In the genomic region with DNA sequence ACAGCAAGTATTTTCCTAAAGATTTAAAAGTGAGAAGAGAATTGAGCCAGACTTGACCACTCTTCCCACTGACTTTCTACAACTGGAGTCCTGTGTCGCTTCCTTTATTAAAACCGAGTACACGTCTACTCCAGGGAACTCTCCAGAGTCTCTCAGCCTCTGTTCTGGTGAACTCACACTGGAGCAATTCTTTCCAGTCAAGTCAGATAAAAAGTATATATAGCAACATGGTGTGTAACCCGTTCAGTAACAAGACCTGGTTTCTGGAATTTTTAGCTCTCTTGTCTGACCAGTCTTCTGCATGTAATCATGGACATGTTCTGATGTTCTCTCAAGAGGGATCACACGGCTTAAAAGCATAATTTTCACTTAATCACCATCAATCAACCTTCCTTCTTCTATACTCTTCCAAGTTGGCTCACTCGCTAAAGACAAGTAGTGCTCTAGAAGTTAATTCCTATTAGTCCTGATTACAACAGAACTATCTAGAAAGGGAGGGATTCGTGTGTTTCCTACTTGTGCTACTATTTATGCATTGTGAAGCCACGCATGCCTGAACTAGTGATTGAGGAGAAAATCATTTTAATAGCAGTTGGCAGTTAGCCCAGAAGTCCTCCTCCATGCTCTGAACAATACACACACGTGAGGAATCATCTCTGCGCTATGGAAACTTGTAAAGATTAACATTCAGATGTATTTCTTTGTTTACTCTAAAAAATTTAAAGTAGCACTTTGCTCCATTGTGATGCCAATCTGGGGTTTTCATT, we compare ENCODE assay signal across 15 mouse cellular contexts.
A peak's percentile ranks its signal among the peaks of the same experiment; 100 is the strongest.
DNase-seq lines count a peak whose midpoint lies in the region; ATAC-seq and TF ChIP-seq lines count a peak whose summit lies in the region.
"Had no signal": no experiment of that assay in that cellular context is flagged by ENCODE, and none has a peak within 500 bp of the region (broad histone marks: within the 10 kb centered on the region; RNA-seq: fewer than 3 reads in every experiment).

No protein-coding gene starts in this region.

- no peak overlapping the region for H3K9ac ChIP-seq in forebrain, embryonic 14.5 days (ENCODE audit: low read length)
- no peak overlapping the region for H3K9ac ChIP-seq in forebrain, embryonic 12.5 days
- H3K9ac ChIP-seq in hindbrain, postnatal 0 days (replicated peaks; ENCODE audit: low read length), result no peak overlapping the region
- H3K9ac ChIP-seq in hindbrain, embryonic 11.5 days (ENCODE audit: low read depth, low read length), result no peak overlapping the region
- H3K9ac ChIP-seq: liver, embryonic 13.5 days; midbrain, embryonic 12.5 days had no signal

- 54% methylated on average over 10 of the region's 10 CpGs for WGBS in forebrain, embryonic 14.5 days
- 69% methylated on average over 10 of the region's 10 CpGs for WGBS in forebrain, embryonic 12.5 days
- WGBS in hindbrain, postnatal 0 days, result 59% methylated on average over 10 of the region's 10 CpGs
- whole genome bisulfite sequencing in hindbrain, embryonic 11.5 days, result 79% methylated on average over 10 of the region's 10 CpGs

- no peaks in the 10 kb centered on the region for H3K36me3 ChIP-seq in forebrain, embryonic 14.5 days (ENCODE audit: control insufficient read depth, insufficient read depth, low read length)
- no peaks in the 10 kb centered on the region for H3K36me3 ChIP-seq in forebrain, embryonic 12.5 days (replicated peaks)
- H3K36me3 ChIP-seq in hindbrain, postnatal 0 days (ENCODE audit: insufficient read depth, low read length), result no peaks in the 10 kb centered on the region
- H3K36me3 ChIP-seq in hindbrain, embryonic 11.5 days (ENCODE audit: control insufficient read depth, insufficient read depth, low read length), result no peaks in the 10 kb centered on the region
- H3K36me3 ChIP-seq: liver, embryonic 13.5 days; midbrain, embryonic 12.5 days had no signal

- H3K9me3 ChIP-seq in forebrain, embryonic 14.5 days (replicated peaks; ENCODE audit: control insufficient read depth, low read length), result no peaks in the 10 kb centered on the region
- H3K9me3 ChIP-seq in forebrain, embryonic 12.5 days, result no peaks in the 10 kb centered on the region
- no peaks in the 10 kb centered on the region for H3K9me3 ChIP-seq in hindbrain, postnatal 0 days (ENCODE audit: low read length)
- no peaks in the 10 kb centered on the region for H3K9me3 ChIP-seq in hindbrain, embryonic 11.5 days (ENCODE audit: control insufficient read depth, low read length)
- H3K9me3 ChIP-seq: liver, embryonic 13.5 days; midbrain, embryonic 12.5 days had no signal

- DNase-seq in forebrain, embryonic 14.5 days (ENCODE audit: low spot score), result peak; percentile 75
- peak; percentile 20 for DNase-seq in hindbrain, postnatal 0 days (ENCODE audit: low spot score)
- no peak for DNase-seq in hindbrain, embryonic 11.5 days (ENCODE audit: low spot score)
- DNase-seq in urinary bladder, postnatal 14 days (ENCODE audit: low spot score), result peak; percentile 4
- no peak for DNase-seq in urinary bladder, postnatal 4 days (ENCODE audit: low spot score in 2 of 2)
- DNase-seq: cerebellum, adult 9-10 months; kidney, adult 8-10 months; kidney, postnatal 36 days; left cerebral cortex, postnatal 4 days; liver, embryonic 13.5 days; lung, postnatal 4 days; thymus, postnatal 14 days had no signal

- TF ChIP-seq CTCF in hindbrain, postnatal 0 days (IDR thresholded peaks at IDR 0.05; ENCODE audit: low read depth), result no peak

- H3K27me3 ChIP-seq in forebrain, embryonic 14.5 days (replicated peaks; ENCODE audit: control insufficient read depth, insufficient read depth, low read length), result no peaks in the 10 kb centered on the region
- no peaks in the 10 kb centered on the region for H3K27me3 ChIP-seq in forebrain, embryonic 12.5 days
- no peaks in the 10 kb centered on the region for H3K27me3 ChIP-seq in hindbrain, postnatal 0 days (ENCODE audit: insufficient read depth, low read length)
- no peaks in the 10 kb centered on the region for H3K27me3 ChIP-seq in hindbrain, embryonic 11.5 days (ENCODE audit: control insufficient read depth, insufficient read depth, low read length)
- H3K27me3 ChIP-seq: liver, embryonic 13.5 days; midbrain, embryonic 12.5 days had no signal

- ATAC-seq in forebrain, embryonic 14.5 days, result peak; percentile 75
- no peak for ATAC-seq in forebrain, embryonic 12.5 days (ENCODE audit: low FRiP score)
- no peak for ATAC-seq in hindbrain, postnatal 0 days
- ATAC-seq in hindbrain, embryonic 11.5 days (ENCODE audit: low FRiP score), result no peak
- no peak for ATAC-seq in erythroblast, adult 5-6 weeks (replicated peaks; ENCODE audit: low FRiP score, poor library complexity, severe bottlenecking)

- no peak overlapping the region for H3K4me3 ChIP-seq in forebrain, embryonic 14.5 days (ENCODE audit: low read depth, low read length)
- no peak overlapping the region for H3K4me3 ChIP-seq in forebrain, embryonic 12.5 days (replicated peaks)
- no peak overlapping the region for H3K4me3 ChIP-seq in hindbrain, postnatal 0 days (ENCODE audit: low read length)
- H3K4me3 ChIP-seq in hindbrain, embryonic 11.5 days (ENCODE audit: low read depth, low read length), result no peak overlapping the region
- H3K4me3 ChIP-seq: liver, embryonic 13.5 days; midbrain, embryonic 12.5 days had no signal

- H3K27ac ChIP-seq in forebrain, embryonic 14.5 days (ENCODE audit: low read depth, low read length), result no peak overlapping the region
- H3K27ac ChIP-seq in forebrain, embryonic 12.5 days, result no peak overlapping the region
- no peak overlapping the region for H3K27ac ChIP-seq in hindbrain, postnatal 0 days
- H3K27ac ChIP-seq in hindbrain, embryonic 11.5 days (ENCODE audit: low read depth, low read length), result no peak overlapping the region
- H3K27ac ChIP-seq: liver, embryonic 13.5 days; midbrain, embryonic 12.5 days had no signal

- H3K4me1 ChIP-seq in forebrain, embryonic 14.5 days (ENCODE audit: control insufficient read depth, insufficient read depth, low read length), result no peaks in the 10 kb centered on the region
- no peaks in the 10 kb centered on the region for H3K4me1 ChIP-seq in forebrain, embryonic 12.5 days
- H3K4me1 ChIP-seq in hindbrain, postnatal 0 days (ENCODE audit: insufficient read depth, low read length), result no peaks in the 10 kb centered on the region
- no peaks in the 10 kb centered on the region for H3K4me1 ChIP-seq in hindbrain, embryonic 11.5 days (replicated peaks; ENCODE audit: control insufficient read depth, insufficient read depth, low read length)
- H3K4me1 ChIP-seq: liver, embryonic 13.5 days; midbrain, embryonic 12.5 days had no signal

- no peak overlapping the region for H3K4me2 ChIP-seq in forebrain, embryonic 14.5 days (ENCODE audit: low read length)
- no peak overlapping the region for H3K4me2 ChIP-seq in forebrain, embryonic 12.5 days
- H3K4me2 ChIP-seq in hindbrain, postnatal 0 days (ENCODE audit: low read depth, low read length), result no peak overlapping the region
- H3K4me2 ChIP-seq in hindbrain, embryonic 11.5 days (replicated peaks; ENCODE audit: low read depth, low read length), result no peak overlapping the region
- H3K4me2 ChIP-seq: liver, embryonic 13.5 days; midbrain, embryonic 12.5 days had no signal

Comparison
In these comparisons a context has a peak if more than half of its experiments do, and no peak if none do; other contexts are left out.
1. DNase-seq: peak in forebrain, embryonic 14.5 days (single experiment), hindbrain, postnatal 0 days (single experiment) and urinary bladder, postnatal 14 days (single experiment); none in hindbrain, embryonic 11.5 days (single experiment) and urinary bladder, postnatal 4 days (0 of 2).